Mouse (Mus musculus) neural tube, embryonic 15.5 days (tissue): ENCODE measurements around the gene Myh9. TPM values are rescaled to one million over a fixed set of nuclear protein-coding genes. Genes with fewer than 3 reads are reported as not detected.

Experiments used
- ATAC-seq: fragments of 200-750 bp; cut with Nextera tagmentation; 2 replicates; pipeline ENCODE4 v1.8.0; 2017; ENCODE audit warnings: mild to moderate bottlenecking, moderate TSS enrichment, moderate library complexity; ENCODE audit not compliant: low FRiP score
- H3K27ac ChIP-seq: fragments of 300-500 bp; sonication (generic); replicated peaks from 2 replicates; pipeline ENCODE4 v1.5.1; 2015; ENCODE audit warnings: mild to moderate bottlenecking, inconsistent platforms
- H3K27me3 ChIP-seq: fragments of 300-500 bp; sonication (generic); replicated peaks from 2 replicates; pipeline ENCODE4 v1.6.1; 2015; ENCODE audit warnings: inconsistent platforms
- H3K36me3 ChIP-seq: fragments of 300-500 bp; sonication (generic); 2 replicates; pipeline ENCODE4 v1.6.1; 2015; ENCODE audit warnings: inconsistent platforms
- H3K4me1 ChIP-seq: fragments of 300-500 bp; sonication (generic); 2 replicates; pipeline ENCODE4 v1.6.1; 2015; ENCODE audit warnings: inconsistent platforms
- H3K4me2 ChIP-seq: fragments of 300-500 bp; sonication (generic); 2 replicates; pipeline ENCODE4 v1.6.1; 2015; ENCODE audit warnings: inconsistent platforms, mild to moderate bottlenecking, moderate library complexity
- H3K4me3 ChIP-seq: fragments of 300-500 bp; sonication (generic); replicated peaks from 2 replicates; pipeline ENCODE4 v1.5.1; 2015; ENCODE audit warnings: mild to moderate bottlenecking, inconsistent platforms
- H3K9ac ChIP-seq: fragments of 300-500 bp; sonication (generic); replicated peaks from 2 replicates; pipeline ENCODE4 v1.6.1; 2015; ENCODE audit warnings: mild to moderate bottlenecking, inconsistent platforms
- H3K9me3 ChIP-seq: fragments of 300-500 bp; sonication (generic); replicated peaks from 2 replicates; pipeline ENCODE4 v1.6.1; 2016; ENCODE audit warnings: inconsistent platforms
- WGBS: fragments of 180-500 bp; shearing (Covaris S2); methylation state at CpG from one replicate; pipeline ENCODE4 v1.1.7; 2015; ENCODE audit warnings: mixed read lengths; 5-methylcytosine and 5-hydroxymethylcytosine counted together
- polyA plus RNA-seq: library from polyadenylated mRNA; unstranded; fragments of >200 nt; fragmentation: Nextera tagmentation; extraction: Ambion mirVana; gene quantifications from 2 replicates; pipeline ENCODE4 v1.2.1, GENCODE M21; 2015

The Myh9 gene
- polyA plus RNA-seq, 1 experiment from 2014 or later: 9.6 TPM

DNA sequence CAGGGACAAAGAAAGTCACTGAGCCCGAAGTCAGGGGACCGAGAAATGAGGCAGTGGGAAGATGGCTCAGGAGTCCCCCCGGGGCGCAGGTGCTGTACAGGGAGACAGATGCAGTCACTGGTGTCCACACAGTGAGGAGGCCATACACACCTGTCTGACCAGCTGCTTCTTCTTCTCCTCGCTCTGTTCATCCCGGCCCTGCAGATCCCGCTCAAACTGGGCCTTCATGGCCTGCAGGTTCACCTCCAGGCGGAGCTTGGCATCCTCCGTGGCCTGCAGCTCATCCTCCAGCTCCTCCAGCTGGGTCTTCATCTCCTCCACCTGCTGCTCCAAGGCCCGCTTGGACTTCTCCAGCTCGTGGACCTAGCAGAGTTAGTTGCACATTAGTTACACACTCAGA is 75.0 kb downstream of the Myh9 start:
- Histone ChIP-seq H3K27me3 (no peaks in the 10 kb centered on the region), H3K4me2 (no peak overlapping the region), H3K27ac (no peak overlapping the region), H3K36me3 (peaks cover 95% of the 10 kb centered on the region), H3K4me1 (no peaks in the 10 kb centered on the region), H3K9me3 (no peaks in the 10 kb centered on the region), H3K4me3 (no peak overlapping the region), H3K9ac (no peak overlapping the region)
- ATAC-seq: no peak
- 94% methylated on average over 11 of the region's 11 CpGs for WGBS

DNA sequence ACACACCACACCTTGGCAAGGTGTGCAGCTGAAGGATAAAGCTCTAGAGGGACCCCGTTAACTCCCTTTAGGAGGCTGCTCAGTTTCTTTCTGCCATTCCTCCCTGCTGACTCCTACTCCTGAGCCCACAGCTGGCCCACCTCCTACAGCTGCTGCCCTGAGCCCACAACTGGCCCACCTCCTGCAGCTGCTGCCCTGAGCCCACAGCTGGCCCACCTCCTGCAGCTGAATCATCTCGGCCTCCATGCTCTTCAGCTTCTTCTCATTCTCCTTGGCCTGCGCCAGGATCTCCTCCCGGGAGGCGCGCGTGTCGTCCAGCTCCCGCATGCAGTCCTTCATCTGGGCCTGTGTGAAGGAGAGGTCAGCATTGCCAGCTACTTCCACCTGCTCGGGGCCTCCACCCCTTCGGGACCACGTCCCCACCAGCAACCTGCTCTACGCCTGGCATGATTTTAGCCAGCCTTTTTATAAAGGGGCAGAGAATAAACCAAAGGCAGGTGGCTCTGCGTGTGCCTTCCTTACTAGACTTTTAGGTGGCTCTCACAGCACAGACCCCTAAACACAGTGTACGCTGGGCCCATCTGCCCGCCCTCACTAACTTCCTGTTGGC is 76.4 kb downstream of the Myh9 start:
- H3K27ac ChIP-seq: no peak overlapping the region
- no peak overlapping the region for H3K9ac ChIP-seq
- no peaks in the 10 kb centered on the region for H3K4me1 ChIP-seq
- H3K9me3 ChIP-seq: no peaks in the 10 kb centered on the region
- no peak for ATAC-seq
- no peak overlapping the region for H3K4me3 ChIP-seq
- peaks cover 95% of the 10 kb centered on the region for H3K36me3 ChIP-seq
- H3K27me3 ChIP-seq: no peaks in the 10 kb centered on the region
- WGBS: 95% methylated on average over 16 of the region's 16 CpGs
- no peak overlapping the region for H3K4me2 ChIP-seq

DNA sequence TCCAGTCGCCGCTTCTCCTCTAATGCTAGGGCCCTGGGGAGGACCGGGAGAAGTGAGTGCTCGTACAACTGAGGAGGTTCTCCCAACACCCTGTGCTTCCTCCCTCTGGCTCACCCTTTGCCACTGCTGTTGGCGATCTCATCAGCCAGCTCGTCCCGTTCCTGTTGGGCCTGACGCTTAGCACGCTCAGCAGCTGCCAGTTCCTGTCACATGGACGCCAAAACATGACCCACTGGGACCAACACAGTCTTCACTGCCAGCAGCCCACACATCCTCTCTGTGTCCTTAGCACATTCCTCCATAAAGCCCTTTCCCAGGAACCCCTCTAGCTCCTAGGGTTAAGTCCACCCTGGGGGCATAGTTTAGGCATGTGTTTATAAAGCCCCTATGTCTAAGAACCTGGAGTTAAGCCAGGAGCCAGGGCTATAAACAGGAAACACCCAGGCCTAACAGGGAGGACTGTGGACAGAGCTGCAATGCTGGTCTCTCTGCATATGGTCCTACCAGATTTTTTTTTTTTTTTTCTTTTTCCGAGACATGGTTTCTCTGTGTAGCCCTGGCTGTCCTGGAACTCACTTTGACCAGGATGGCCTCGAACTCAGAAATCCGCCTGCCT is 77.5 kb downstream of the Myh9 start:
- H3K36me3 ChIP-seq: peaks cover 90% of the 10 kb centered on the region
- no peak overlapping the region for H3K9ac ChIP-seq
- no peaks in the 10 kb centered on the region for H3K4me1 ChIP-seq
- H3K4me3 ChIP-seq: no peak overlapping the region
- H3K27ac ChIP-seq: no peak overlapping the region
- ATAC-seq: no peak
- H3K4me2 ChIP-seq: no peak overlapping the region
- H3K9me3 ChIP-seq: no peaks in the 10 kb centered on the region
- no peaks in the 10 kb centered on the region for H3K27me3 ChIP-seq
- 81% methylated on average over 13 of the region's 13 CpGs for WGBS

DNA sequence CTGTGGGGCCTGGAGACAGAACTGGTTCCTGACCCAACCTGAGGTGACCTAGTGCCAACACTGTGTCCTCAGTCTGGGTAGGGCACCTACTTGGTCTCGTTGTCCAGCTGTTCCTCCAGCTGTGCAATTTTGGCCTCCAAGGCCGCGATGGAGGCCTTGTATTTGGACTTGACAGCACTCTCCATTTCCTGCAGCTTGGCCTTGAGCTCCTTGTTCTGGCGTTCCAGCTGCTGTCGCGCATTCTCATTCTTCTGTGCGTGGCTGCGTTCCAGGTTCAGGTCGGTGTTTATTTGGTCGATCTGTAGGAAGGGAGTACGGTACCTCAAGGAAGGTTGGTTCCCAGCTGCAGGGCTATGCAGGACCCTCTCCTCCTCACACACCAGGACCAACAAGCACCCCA is 78.3 kb downstream of the Myh9 start:
- H3K27ac ChIP-seq: no peak overlapping the region
- WGBS: 92% methylated on average over 11 of the region's 11 CpGs
- no peak overlapping the region for H3K4me3 ChIP-seq
- no peak for ATAC-seq
- no peaks in the 10 kb centered on the region for H3K4me1 ChIP-seq
- no peaks in the 10 kb centered on the region for H3K9me3 ChIP-seq
- no peaks in the 10 kb centered on the region for H3K27me3 ChIP-seq
- H3K9ac ChIP-seq: no peak overlapping the region
- peaks cover 82% of the 10 kb centered on the region for H3K36me3 ChIP-seq
- no peak overlapping the region for H3K4me2 ChIP-seq

DNA sequence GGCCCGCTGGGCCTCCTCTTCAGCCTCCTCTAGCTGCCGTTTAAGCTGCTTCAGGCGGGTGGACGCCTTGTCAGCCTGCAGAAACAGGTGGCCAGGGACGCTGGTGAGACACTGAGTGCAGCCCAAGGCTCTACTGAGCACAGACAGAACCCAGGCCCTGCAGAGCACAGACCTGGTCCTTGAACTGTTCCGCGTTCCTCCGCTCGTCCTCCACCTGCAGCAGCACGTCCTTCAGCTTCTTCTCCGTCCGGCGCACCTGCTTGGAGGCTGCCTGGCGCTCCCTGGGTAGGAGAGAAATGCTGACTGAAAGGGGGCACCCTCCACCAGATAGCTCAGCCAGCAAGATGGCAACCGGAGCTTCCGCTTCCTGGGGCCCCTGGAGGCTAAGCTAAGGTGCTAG is 78.9 kb downstream of the Myh9 start:
- Histone ChIP-seq H3K27me3 (no peaks in the 10 kb centered on the region), H3K4me3 (no peak overlapping the region), H3K36me3 (peaks cover 76% of the 10 kb centered on the region), H3K4me2 (no peak overlapping the region), H3K9me3 (no peaks in the 10 kb centered on the region), H3K9ac (no peak overlapping the region), H3K27ac (no peak overlapping the region), H3K4me1 (no peaks in the 10 kb centered on the region)
- ATAC-seq: no peak
- 93% methylated on average over 16 of the region's 16 CpGs for WGBS

DNA sequence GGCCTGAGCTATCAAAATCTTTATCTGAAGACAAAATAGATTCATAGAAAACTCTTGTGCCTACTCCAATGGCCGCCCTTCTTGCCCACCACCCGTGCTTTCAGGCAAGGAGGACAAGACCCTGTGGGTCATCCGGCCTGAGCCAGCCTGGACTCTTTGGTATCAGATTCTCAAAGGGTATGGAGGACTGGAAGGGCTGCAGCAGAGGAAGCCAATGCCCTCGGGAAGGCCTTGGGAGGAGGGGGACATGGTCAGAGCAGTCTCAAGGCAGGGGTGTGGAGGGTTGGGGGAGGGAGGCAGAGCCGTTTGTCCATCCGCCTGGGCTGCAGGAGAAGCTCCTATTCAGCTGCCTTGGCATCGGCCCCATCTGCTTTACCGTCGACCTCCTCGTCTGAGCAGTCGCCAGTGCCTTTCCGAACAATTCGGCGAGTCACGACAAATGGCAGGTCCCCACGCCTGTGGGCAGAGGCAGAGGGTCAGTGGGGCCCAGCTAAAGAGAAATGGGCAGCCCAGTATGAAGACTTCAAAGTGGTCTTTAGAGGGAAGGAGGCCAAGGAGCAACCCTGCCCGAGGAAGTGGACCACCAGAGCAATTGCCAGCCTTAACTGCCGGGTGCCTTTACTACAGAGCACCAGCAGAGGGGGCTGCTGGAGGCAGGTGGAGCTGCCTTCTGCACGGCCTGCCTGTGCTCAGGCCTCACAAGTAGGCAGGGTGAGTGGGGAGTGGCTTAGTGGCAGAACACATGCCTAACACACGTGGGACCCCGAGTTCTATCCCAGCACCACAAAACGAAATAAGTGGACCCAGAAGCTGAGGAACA is 80.2 kb downstream of the Myh9 start:
- 77% methylated on average over 22 of the region's 22 CpGs for WGBS

DNA sequence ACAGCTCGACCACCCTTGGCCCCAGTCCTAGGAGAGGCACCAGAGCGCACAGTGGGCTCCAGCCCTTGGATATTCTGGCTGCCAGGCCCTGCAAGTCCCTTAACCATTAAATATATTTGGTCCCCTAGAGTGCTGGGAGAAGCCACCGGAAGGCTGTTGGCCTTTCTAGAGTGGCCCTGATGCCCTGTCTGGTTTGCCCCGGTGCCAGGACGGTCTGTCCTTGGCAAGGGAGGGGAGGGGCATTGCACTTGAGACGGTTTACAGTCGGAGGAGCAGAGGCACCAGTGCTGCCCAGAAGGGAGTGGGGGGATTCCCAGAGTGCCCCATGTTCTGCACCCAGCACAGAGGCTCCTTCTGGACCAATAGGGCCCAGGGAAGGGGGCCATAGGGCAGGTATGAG is 80.9 kb downstream of the Myh9 start:
- no peak for ATAC-seq
- Histone ChIP-seq H3K4me3 (no peak overlapping the region), H3K4me2 (no peak overlapping the region), H3K36me3 (peaks cover 56% of the 10 kb centered on the region), H3K9ac (no peak overlapping the region), H3K4me1 (peaks cover 2% of the 10 kb centered on the region; the same call in 1 of the 2 replicates), H3K27ac (no peak overlapping the region), H3K9me3 (no peaks in the 10 kb centered on the region), H3K27me3 (no peaks in the 10 kb centered on the region)
- WGBS: 96% methylated on average over 7 of the region's 7 CpGs

More for the DNA sequence above, 80.2 kb downstream of the Myh9 start:
- Histone ChIP-seq H3K4me2 (no peak overlapping the region), H3K9ac (no peak overlapping the region), H3K36me3 (peaks cover 63% of the 10 kb centered on the region), H3K9me3 (no peaks in the 10 kb centered on the region), H3K27me3 (no peaks in the 10 kb centered on the region), H3K4me3 (no peak overlapping the region), H3K4me1 (peaks cover 2% of the 10 kb centered on the region; the same call in 1 of the 2 replicates), H3K27ac (no peak overlapping the region)
- no peak for ATAC-seq

DNA sequence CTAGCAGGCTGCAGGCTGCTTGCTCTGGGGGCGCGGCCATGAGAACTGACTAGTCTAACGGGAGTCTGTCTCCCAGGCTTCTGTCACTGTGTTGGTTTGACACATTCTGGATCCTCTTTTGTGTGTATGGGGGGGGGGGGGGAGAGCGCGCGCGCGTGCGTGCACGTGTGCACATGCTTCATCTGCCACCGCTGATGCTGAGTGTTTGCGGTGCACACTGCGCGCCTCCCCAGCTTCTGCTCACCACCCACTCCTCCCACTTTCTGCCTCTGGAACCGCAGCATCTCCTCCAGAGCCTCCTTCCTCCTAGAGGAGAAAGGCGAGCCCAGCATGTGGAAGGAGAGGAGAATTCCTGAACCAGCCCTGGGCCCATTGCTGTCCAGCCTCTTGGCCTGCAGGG is 81.9 kb downstream of the Myh9 start:
- 96% methylated on average over 16 of the region's 16 CpGs for WGBS
- H3K4me3 ChIP-seq: no peak overlapping the region
- H3K27ac ChIP-seq: no peak overlapping the region
- H3K9me3 ChIP-seq: no peaks in the 10 kb centered on the region
- no peak overlapping the region for H3K9ac ChIP-seq
- peaks cover 46% of the 10 kb centered on the region for H3K36me3 ChIP-seq
- H3K4me1 ChIP-seq: peaks cover 2% of the 10 kb centered on the region; the same call in 1 of the 2 replicates
- H3K27me3 ChIP-seq: no peaks in the 10 kb centered on the region
- H3K4me2 ChIP-seq: no peak overlapping the region
- no peak for ATAC-seq

DNA sequence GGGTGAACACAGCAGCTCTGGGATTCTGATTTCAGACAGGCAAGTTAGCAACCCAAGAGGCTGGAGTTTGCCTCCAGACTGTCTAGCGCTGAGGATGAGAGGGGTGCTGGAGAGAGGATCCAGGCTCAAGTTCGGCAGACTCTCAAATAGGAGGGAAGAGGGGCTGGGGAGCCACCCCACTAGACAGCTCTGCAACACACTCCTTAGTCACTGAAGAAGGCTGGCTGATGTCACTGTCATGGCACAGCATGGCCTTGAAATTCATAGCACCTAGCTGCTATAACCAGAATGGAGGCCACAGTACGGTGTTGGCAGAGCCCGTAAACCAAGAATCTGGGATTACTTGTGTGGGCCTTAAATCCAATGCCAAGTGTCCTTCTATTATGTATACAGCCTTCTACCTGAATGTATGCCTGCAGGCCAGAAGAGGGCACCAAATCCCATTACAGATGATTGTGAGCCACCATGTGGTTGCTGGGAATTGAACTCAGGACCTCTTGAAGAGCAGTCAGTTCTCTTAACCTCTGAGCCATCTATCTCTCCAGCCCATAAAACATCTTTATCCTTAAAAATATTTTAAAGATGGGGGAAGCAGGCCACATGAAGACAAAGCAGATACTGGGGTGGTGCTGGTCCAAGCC is 84.3 kb downstream of the Myh9 start:
- WGBS: 84% methylated on average over 4 of the region's 4 CpGs
- H3K4me1 ChIP-seq: peaks cover 2% of the 10 kb centered on the region; the same call in 1 of the 2 replicates
- no peak for ATAC-seq

DNA sequence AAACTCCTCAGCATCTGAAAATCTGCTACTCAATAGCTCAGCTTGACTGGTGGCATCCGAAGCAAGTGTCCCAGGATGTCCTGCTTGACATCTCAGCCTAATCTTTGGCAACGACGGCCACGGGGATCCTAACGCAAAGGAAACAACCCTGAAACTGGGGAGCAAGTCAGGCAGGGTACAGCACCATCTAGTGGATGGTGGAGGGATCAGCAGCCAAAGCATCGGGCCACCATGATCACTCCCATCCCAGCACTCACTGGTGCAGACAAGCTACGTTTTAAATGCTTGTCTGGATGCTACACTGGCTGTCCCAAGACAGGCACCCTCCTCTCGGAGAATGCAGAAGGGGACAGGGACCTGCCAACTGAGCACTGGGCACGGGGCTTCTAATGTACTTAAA is 85.1 kb downstream of the Myh9 start, which contains the start of gene Apol8:
Gene Apol8 (minus strand): TSS at position 156 of the 400 bp plus-strand sequence.
- Histone ChIP-seq H3K27me3 (no peaks in the 10 kb centered on the region), H3K9me3 (no peaks in the 10 kb centered on the region), H3K27ac (no peak within 1 kb of the TSS), H3K4me1 (peaks cover 2% of the 10 kb centered on the region; the same call in 1 of the 2 replicates), H3K9ac (no peak within 1 kb of the TSS), H3K4me3 (no peak within 1 kb of the TSS), H3K4me2 (peak within 1 kb of the TSS; percentile 19; the same call in 1 of the 2 replicates), H3K36me3 (peaks cover 18% of the 10 kb centered on the region)
- WGBS: 5% methylated on average over 9 of the region's 9 CpGs
- ATAC-seq: no peak

More for the DNA sequence above, 84.3 kb downstream of the Myh9 start:
- Histone ChIP-seq H3K9me3 (no peaks in the 10 kb centered on the region), H3K4me3 (no peak overlapping the region), H3K27me3 (no peaks in the 10 kb centered on the region), H3K4me2 (no peak overlapping the region), H3K9ac (no peak overlapping the region), H3K27ac (no peak overlapping the region), H3K36me3 (peaks cover 25% of the 10 kb centered on the region)

DNA sequence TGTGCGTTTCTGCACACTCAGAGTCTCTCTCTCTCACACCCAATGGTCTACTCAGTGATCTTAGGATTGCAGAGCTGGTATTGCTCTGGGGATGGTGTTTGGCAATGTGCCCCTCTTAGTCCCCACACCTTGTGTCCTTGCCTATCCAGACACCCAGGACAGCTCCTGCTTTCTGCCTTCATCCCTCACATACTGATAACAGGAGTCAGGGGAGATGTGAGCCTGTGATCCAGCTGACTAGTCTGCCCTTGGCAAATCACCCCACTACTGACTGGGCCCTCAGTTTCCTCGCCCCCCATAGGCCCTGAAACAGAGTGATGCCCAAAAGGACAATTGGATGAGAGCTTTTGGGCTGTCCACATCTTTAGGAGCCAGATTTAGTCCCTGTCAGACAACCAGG is 85.9 kb downstream of the Myh9 start:
- no peak for ATAC-seq
- WGBS: 68% methylated on average over 2 of the region's 2 CpGs

More for the DNA sequence above, 85.9 kb downstream of the Myh9 start:
- H3K9me3 ChIP-seq: no peaks in the 10 kb centered on the region
- H3K4me2 ChIP-seq: no peak overlapping the region
- no peak overlapping the region for H3K27ac ChIP-seq
- H3K4me1 ChIP-seq: peaks cover 2% of the 10 kb centered on the region; the same call in 1 of the 2 replicates
- no peak overlapping the region for H3K4me3 ChIP-seq
- peaks cover 10% of the 10 kb centered on the region for H3K36me3 ChIP-seq
- no peak overlapping the region for H3K9ac ChIP-seq
- H3K27me3 ChIP-seq: no peaks in the 10 kb centered on the region
